Mouse (Mus musculus): ENCODE measurements around the gene Lmx1b.

Gene Lmx1b

GRCm38 (mm10) chr2:33582457-33583060 is 57.8 kb downstream of the Lmx1b start:
- no peak for DNase-seq

- DNase-seq, result no peak
Observed at GRCm38 (mm10) chr2:33581866-33582265, 58.4 kb downstream of the Lmx1b start.

- no peak for DNase-seq
Observed at GRCm38 (mm10) chr2:33581449-33581777, 58.9 kb downstream of the Lmx1b start.

GRCm38 (mm10) chr2:33580697-33581448 is 59.4 kb downstream of the Lmx1b start:
- DNase-seq, result no peak

- no peak for DNase-seq
Observed at GRCm38 (mm10) chr2:33575406-33575805, 64.9 kb downstream of the Lmx1b start.

- DNase-seq, result no peak
Observed at GRCm38 (mm10) chr2:33573075-33573474, 67.2 kb downstream of the Lmx1b start.

GRCm38 (mm10) chr2:33571219-33571824 is 69.0 kb downstream of the Lmx1b start:
- no peak for DNase-seq

GRCm38 (mm10) chr2:33569698-33570097 is 70.6 kb downstream of the Lmx1b start:
- no peak for DNase-seq

GRCm38 (mm10) chr2:33569240-33569639 is 71.1 kb downstream of the Lmx1b start:
- DNase-seq, result peak; percentile 68

GRCm38 (mm10) chr2:33565886-33566285 is 74.4 kb downstream of the Lmx1b start:
- DNase-seq, result no peak

- no peak for DNase-seq
Observed at GRCm38 (mm10) chr2:33564748-33565147, 75.6 kb downstream of the Lmx1b start.

- DNase-seq, result peak; percentile 86
Observed at GRCm38 (mm10) chr2:33559752-33560151, 80.6 kb downstream of the Lmx1b start.

GRCm38 (mm10) chr2:33559334-33559733 is 81.0 kb downstream of the Lmx1b start:
- DNase-seq, result no peak

GRCm38 (mm10) chr2:33558233-33558632 is 82.1 kb downstream of the Lmx1b start:
- peak; percentile 76 for DNase-seq

- no peak for DNase-seq
Observed at GRCm38 (mm10) chr2:33555573-33555972, 84.7 kb downstream of the Lmx1b start.

GRCm38 (mm10) chr2:33552672-33553071 is 87.6 kb downstream of the Lmx1b start:
- DNase-seq, result peak; percentile 32

GRCm38 (mm10) chr2:33547595-33547994 is 92.7 kb downstream of the Lmx1b start:
- no peak for DNase-seq

- peak; percentile 29 for DNase-seq
Observed at GRCm38 (mm10) chr2:33546879-33547278, 93.4 kb downstream of the Lmx1b start.

GRCm38 (mm10) chr2:33546051-33546450 is 94.3 kb downstream of the Lmx1b start:
- DNase-seq, result no peak

- no peak for DNase-seq
Observed at GRCm38 (mm10) chr2:33544781-33545566, 95.3 kb downstream of the Lmx1b start.

GRCm38 (mm10) chr2:33544203-33544762 is 96.0 kb downstream of the Lmx1b start:
- DNase-seq, result peak; percentile 30

- peak; percentile 39 for DNase-seq
Observed at GRCm38 (mm10) chr2:33543429-33544202, 96.7 kb downstream of the Lmx1b start.

Measured in thymus, postnatal 4 days (tissue).